9 mouse cellular contexts compared by ENCODE assay signal in genomic region chr11:63134742-63135482, GRCm38 (mm10). TPM values are rescaled to one million over a fixed set of nuclear protein-coding genes. Genes with fewer than 3 reads are reported as not detected.
A peak's percentile ranks its signal among the peaks of the same experiment; 100 is the strongest.
DNase-seq lines count a peak whose midpoint lies in the region; ATAC-seq lines count a peak whose summit lies in the region.
"Had no signal": no experiment of that assay in that cellular context is flagged by ENCODE, and none has a peak within 500 bp of the region (broad histone marks: within the 10 kb centered on the region; RNA-seq: fewer than 3 reads in every experiment).

No protein-coding gene starts in this region.

- ATAC-seq in hindbrain, embryonic 12.5 days (ENCODE audit: low FRiP score): no peak

- peaks cover 29% of the 10 kb centered on the region for H3K4me1 ChIP-seq in hindbrain, embryonic 12.5 days

- 0 out of 2 replicates have a peak, but pooled peaks cover 3% of the 10 kb centered on the region for H3K36me3 ChIP-seq in hindbrain, embryonic 12.5 days
- H3K36me3 ChIP-seq: neural tube, embryonic 13.5 days had no signal

- H3K27me3 ChIP-seq in hindbrain, embryonic 12.5 days: peaks cover 58% of the 10 kb centered on the region

- H3K27ac ChIP-seq in hindbrain, embryonic 12.5 days: no peak overlapping the region
- H3K27ac ChIP-seq: neural tube, embryonic 13.5 days had no signal

- peak; percentile 15 to 27 for DNase-seq in cerebellum, postnatal 25 days
- no peak for DNase-seq in cerebellum, postnatal 4 days (ENCODE audit: low spot score in 2 of 2)
- DNase-seq in layer of hippocampus, adult 9-11 months: peak; percentile 28
- no peak for DNase-seq in layer of hippocampus, adult 11-12 months (ENCODE audit: low spot score)
- DNase-seq in NIH3T3 (ENCODE audit: low read depth): peak; percentile 71
- DNase-seq in heart, postnatal 4 days: peak; percentile 23
- DNase-seq in ovary, postnatal 14 days (ENCODE audit: low spot score): no peak

- WGBS in hindbrain, embryonic 12.5 days: 69% methylated on average over 15 of the region's 15 CpGs

- no peak overlapping the region for H3K4me3 ChIP-seq in hindbrain, embryonic 12.5 days
- H3K4me3 ChIP-seq: neural tube, embryonic 13.5 days had no signal

- H3K9me3 ChIP-seq in hindbrain, embryonic 12.5 days (replicated peaks): no peaks in the 10 kb centered on the region
- H3K9me3 ChIP-seq: neural tube, embryonic 13.5 days had no signal

- H3K9ac ChIP-seq in hindbrain, embryonic 12.5 days: no peak overlapping the region
- H3K9ac ChIP-seq: neural tube, embryonic 13.5 days had no signal

- H3K4me2 ChIP-seq in hindbrain, embryonic 12.5 days (replicated peaks): no peak overlapping the region; the same call in 1 of the 2 replicates

RNA-seq across cellular contexts. Expression of gene Pmp22, which starts 6.1 kb away (rescaled TPM):
- 10 to 100 TPM; 90.1 to 91.4 TPM for total RNA-seq in heart, postnatal 4 days (2021)
- polyA plus RNA-seq in hindbrain, embryonic 12.5 days (2016; fragmentation: Nextera tagmentation; extraction: Ambion mirVana): 68.7 and 76.0 TPM in 2 replicates

Comparison
In these comparisons a context has a peak if more than half of its experiments do, and no peak if none do; other contexts are left out.
1. DNase-seq: peak in cerebellum, postnatal 25 days (2 of 2), layer of hippocampus, adult 9-11 months (single experiment), NIH3T3 (single experiment) and heart, postnatal 4 days (single experiment); none in cerebellum, postnatal 4 days (0 of 2), layer of hippocampus, adult 11-12 months (single experiment) and ovary, postnatal 14 days (single experiment).